Mouse (Mus musculus) small intestine, adult 10 weeks (tissue): ENCODE measurements around the gene Myf5. TPM values are rescaled to one million over a fixed set of nuclear protein-coding genes. Genes with fewer than 3 reads are reported as not detected.

Source experiments
- polyA plus RNA-seq: library from polyadenylated mRNA; stranded (reverse); fragments of 350-450 nt; fragmentation: Illumina TruSeq; extraction: RNeasy Lipid Tissue Mini Kit (QIAGEN cat#74804); gene quantifications from one replicate; pipeline ENCODE4 v1.2.3, GENCODE M21; 2014; ENCODE audit warnings: low replicate concordance

Myf5 gene
- polyA plus RNA-seq, result not detected

DNA sequence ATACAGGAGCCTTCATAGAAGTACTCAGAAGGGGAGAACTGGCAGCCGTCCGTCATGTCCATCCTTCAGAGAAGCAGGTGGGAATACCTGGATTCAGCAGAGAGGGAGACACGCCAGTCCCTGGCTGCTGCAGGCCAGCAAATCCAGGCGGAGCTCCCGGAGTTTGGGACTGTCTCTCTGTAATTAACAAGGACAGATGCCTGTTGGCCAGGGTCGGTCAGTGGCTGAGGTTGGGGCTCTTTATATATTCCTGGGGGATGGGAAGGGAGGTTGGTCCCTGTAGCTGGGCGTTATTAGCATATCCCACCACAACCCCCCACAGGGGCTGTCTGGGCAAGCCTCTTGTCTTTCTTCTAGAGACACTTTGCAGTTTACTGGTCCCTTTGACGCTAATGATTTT lies at the start of gene Myf5:
Gene Myf5, minus strand, starts transcription at position 265 of the 400 bp plus-strand sequence.

DNA sequence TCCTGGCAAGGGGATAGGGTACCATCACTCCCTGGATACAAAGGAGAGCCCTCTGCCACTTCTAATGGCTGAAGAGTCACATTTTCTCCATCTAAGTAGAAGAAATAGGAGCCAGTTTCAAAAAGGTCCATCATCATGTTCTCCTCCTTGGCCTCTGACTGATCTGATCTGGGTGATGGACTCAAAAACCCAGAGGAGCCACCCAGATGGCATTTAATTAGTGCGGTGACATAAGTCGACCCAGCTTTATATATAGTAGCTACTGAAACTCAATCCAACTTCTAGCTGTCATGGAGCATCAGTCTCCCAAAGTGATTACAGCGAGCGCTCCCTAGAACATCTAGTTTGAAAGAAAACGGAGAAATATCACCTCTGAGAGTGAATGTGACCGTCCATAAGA lies 8.6 kb upstream of the Myf5 start, which contains the start of gene Myf6:
Gene Myf6, minus strand, starts transcription at position 170 of the 400 bp plus-strand sequence.

Other genes starting within 250 kb of the Myf5 start
- 0.56 TPM for gene Lin7a, start 214.4 kb downstream of the Myf5 start, polyA plus RNA-seq
- not detected for gene Myf6, start 8.6 kb upstream of the Myf5 start, polyA plus RNA-seq
- not detected for gene Ptprq, start 233.9 kb upstream of the Myf5 start, polyA plus RNA-seq